Mouse (Mus musculus) forebrain, embryonic 16.5 days (tissue): ENCODE results near the gene Troap. TPM values are rescaled to one million over a fixed set of nuclear protein-coding genes. Genes with fewer than 3 reads are reported as not detected.

Source experiments
- ATAC-seq: fragments of 200-750 bp; cut with Nextera tagmentation; 2 replicates; pipeline ENCODE4 v1.8.0; 2017; ENCODE audit warnings: mild to moderate bottlenecking, moderate library complexity
- H3K27ac ChIP-seq: fragments of 300-500 bp; sonication (generic); 2 replicates; pipeline ENCODE4 v1.5.1; 2014; ENCODE audit warnings: low read length, control low read depth
- H3K27me3 ChIP-seq: fragments of 300-500 bp; sonication (generic); replicated peaks from 2 replicates; pipeline ENCODE4 v1.6.1; 2014; ENCODE audit warnings: low read length; ENCODE audit not compliant: control insufficient read depth, insufficient read depth
- H3K36me3 ChIP-seq: fragments of 300-500 bp; sonication (generic); 2 replicates; pipeline ENCODE4 v1.6.1; 2014; ENCODE audit not compliant: control insufficient read depth, insufficient read depth
- H3K4me1 ChIP-seq: fragments of 300-500 bp; sonication (generic); replicated peaks from 2 replicates; pipeline ENCODE4 v1.6.1; 2014; ENCODE audit warnings: low read length; ENCODE audit not compliant: control insufficient read depth, insufficient read depth
- H3K4me2 ChIP-seq: fragments of 300-500 bp; sonication (generic); 2 replicates; pipeline ENCODE4 v1.6.1; 2014; ENCODE audit warnings: mild to moderate bottlenecking, low read length, control low read depth
- H3K4me3 ChIP-seq: fragments of 300-500 bp; sonication (generic); replicated peaks from 2 replicates; pipeline ENCODE4 v1.5.1; 2014; ENCODE audit warnings: mild to moderate bottlenecking, low read length, control low read depth
- H3K9ac ChIP-seq: fragments of 300-500 bp; sonication (generic); replicated peaks from 2 replicates; pipeline ENCODE4 v1.6.1; 2014; ENCODE audit warnings: low read depth, low read length, control low read depth
- H3K9me3 ChIP-seq: fragments of 300-500 bp; sonication (generic); 2 replicates; pipeline ENCODE4 v1.6.1; 2016; ENCODE audit warnings: low read length; ENCODE audit not compliant: control insufficient read depth
- WGBS: fragments of 180-500 bp; shearing (Covaris S2); extraction: QIAGEN DNeasy Blood & Tissue Kit; methylation state at CpG from one replicate; pipeline ENCODE4 v1.1.7; 2014; 5-methylcytosine and 5-hydroxymethylcytosine counted together
- polyA plus RNA-seq: library from polyadenylated mRNA; unstranded; fragments of >200 nt; fragmentation: Nextera tagmentation; extraction: Ambion mirVana; gene quantifications from 2 replicates; pipeline ENCODE4 v1.2.1, GENCODE M21; 2015

The Troap gene
- polyA plus RNA-seq, 1 experiment from 2014 or later, result 15.9 TPM

- H3K4me1 ChIP-seq, result peaks cover 34% of the 10 kb centered on the region
- H3K36me3 ChIP-seq, result no peaks in the 10 kb centered on the region
- H3K27me3 ChIP-seq, result peaks cover 23% of the 10 kb centered on the region
- H3K27ac ChIP-seq, result no peak overlapping the region
- no peaks in the 10 kb centered on the region for H3K9me3 ChIP-seq
- no peak overlapping the region for H3K9ac ChIP-seq
- 46% methylated on average over 3 of the region's 3 CpGs for WGBS
- H3K4me2 ChIP-seq, result no peak overlapping the region
- H3K4me3 ChIP-seq, result no peak overlapping the region
- ATAC-seq, result no peak
Observed at GRCm38 (mm10) chr15:99099984-99100383, 25.6 kb downstream of the Troap start.

DNA sequence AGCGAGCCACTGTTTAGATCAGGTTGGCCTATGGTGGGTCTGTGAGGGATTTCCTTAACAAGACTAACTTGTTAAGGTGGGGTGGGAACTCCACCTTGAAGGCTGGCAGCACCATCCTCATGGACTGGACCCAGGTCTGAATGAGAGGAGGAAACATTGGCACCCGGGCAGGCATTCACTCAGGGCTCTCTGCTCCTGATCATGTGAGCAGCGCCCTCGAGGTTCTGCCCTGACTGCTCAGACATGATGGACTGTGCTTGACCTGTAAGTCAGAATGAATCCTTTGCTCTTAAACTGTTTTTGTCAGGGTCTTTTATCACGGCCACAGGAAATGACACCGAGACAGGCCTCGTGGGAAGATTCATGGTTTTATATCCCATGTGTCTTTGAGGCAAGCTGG is 30.9 kb downstream of the Troap start:
- no peak overlapping the region for H3K4me3 ChIP-seq
- ATAC-seq, result no peak
- WGBS, result 92% methylated on average over 7 of the region's 7 CpGs

DNA sequence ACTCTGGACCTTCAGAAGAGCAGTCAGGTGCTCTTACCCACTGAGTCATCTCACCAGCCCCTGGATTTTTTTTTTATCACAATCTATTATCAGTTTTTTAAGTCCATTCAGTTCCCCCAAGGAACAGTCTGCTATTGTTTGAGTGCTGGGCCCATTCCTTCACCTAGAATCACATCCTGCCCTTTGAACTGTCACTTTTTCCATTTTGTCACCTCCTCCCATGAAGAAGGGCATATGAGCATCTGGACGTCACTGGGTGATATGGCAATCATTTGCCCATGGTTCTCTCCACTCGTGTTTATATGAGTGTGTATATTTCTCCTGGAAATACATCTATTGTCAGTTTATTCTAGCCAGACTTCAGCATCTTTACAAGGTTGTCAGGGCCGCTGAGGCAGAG is 33.5 kb downstream of the Troap start:
- 83% methylated on average over 3 of the region's 3 CpGs for WGBS
- Histone ChIP-seq H3K9ac (no peak overlapping the region), H3K27ac (no peak overlapping the region), H3K36me3 (no peaks in the 10 kb centered on the region), H3K4me2 (no peak overlapping the region), H3K27me3 (no peaks in the 10 kb centered on the region), H3K4me1 (no peaks in the 10 kb centered on the region), H3K4me3 (no peak overlapping the region), H3K9me3 (no peaks in the 10 kb centered on the region)
- ATAC-seq, result no peak

More for the DNA sequence above, 30.9 kb downstream of the Troap start:
- H3K27me3 ChIP-seq, result no peaks in the 10 kb centered on the region
- no peaks in the 10 kb centered on the region for H3K4me1 ChIP-seq
- no peak overlapping the region for H3K9ac ChIP-seq
- no peaks in the 10 kb centered on the region for H3K36me3 ChIP-seq
- no peaks in the 10 kb centered on the region for H3K9me3 ChIP-seq
- H3K27ac ChIP-seq, result no peak overlapping the region
- H3K4me2 ChIP-seq, result no peak overlapping the region

GRCm38 (mm10) chr15:99111139-99111538 is 36.8 kb downstream of the Troap start:
- 95% methylated on average over 3 of the region's 3 CpGs for WGBS
- H3K9me3 ChIP-seq, result no peaks in the 10 kb centered on the region
- H3K27ac ChIP-seq, result no peak overlapping the region
- H3K4me2 ChIP-seq, result no peak overlapping the region
- no peaks in the 10 kb centered on the region for H3K27me3 ChIP-seq
- H3K4me1 ChIP-seq, result no peaks in the 10 kb centered on the region
- no peak overlapping the region for H3K9ac ChIP-seq
- no peak for ATAC-seq
- no peaks in the 10 kb centered on the region for H3K36me3 ChIP-seq
- H3K4me3 ChIP-seq, result no peak overlapping the region

DNA sequence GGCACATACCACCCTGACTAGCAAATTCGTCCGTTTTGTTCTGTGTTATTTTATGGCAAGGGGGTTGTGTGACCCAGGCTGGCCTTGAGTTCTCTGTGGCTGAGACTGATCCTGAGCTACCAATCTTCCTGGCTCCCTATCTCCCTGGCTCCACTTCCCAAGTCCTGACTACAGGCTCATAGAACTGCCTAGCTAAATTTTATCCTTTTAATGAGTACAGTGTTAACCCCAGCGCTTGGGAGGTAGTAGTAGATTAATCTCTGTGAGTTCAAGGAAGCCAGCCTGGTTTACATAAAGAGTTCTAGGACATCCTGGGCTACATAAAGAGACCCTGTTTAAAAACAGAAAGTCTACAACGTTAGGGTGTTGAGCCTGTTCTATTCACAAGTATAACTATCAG is 37.4 kb downstream of the Troap start:
- Histone ChIP-seq H3K4me3 (no peak overlapping the region), H3K27me3 (no peaks in the 10 kb centered on the region), H3K4me2 (no peak overlapping the region), H3K27ac (no peak overlapping the region), H3K9me3 (no peaks in the 10 kb centered on the region), H3K9ac (no peak overlapping the region), H3K4me1 (no peaks in the 10 kb centered on the region), H3K36me3 (no peaks in the 10 kb centered on the region)
- WGBS, result 77% methylated on average over 4 of the region's 4 CpGs
- ATAC-seq, result no peak

- H3K4me3 ChIP-seq, result no peak overlapping the region
- H3K27me3 ChIP-seq, result no peaks in the 10 kb centered on the region
- no peak for ATAC-seq
- H3K4me2 ChIP-seq, result no peak overlapping the region
- H3K9ac ChIP-seq, result no peak overlapping the region
- WGBS, result 70% methylated on average over 11 of the region's 11 CpGs
- H3K27ac ChIP-seq, result no peak overlapping the region
- H3K4me1 ChIP-seq, result no peaks in the 10 kb centered on the region
- no peaks in the 10 kb centered on the region for H3K9me3 ChIP-seq
- no peaks in the 10 kb centered on the region for H3K36me3 ChIP-seq
Observed at GRCm38 (mm10) chr15:99112843-99113395, 38.5 kb downstream of the Troap start.

- Histone ChIP-seq H3K27me3 (no peaks in the 10 kb centered on the region), H3K9me3 (no peaks in the 10 kb centered on the region), H3K4me2 (no peak overlapping the region), H3K4me3 (no peak overlapping the region), H3K27ac (no peak overlapping the region), H3K4me1 (no peaks in the 10 kb centered on the region), H3K9ac (no peak overlapping the region), H3K36me3 (no peaks in the 10 kb centered on the region)
- WGBS, result 5% methylated on average over 9 of the region's 9 CpGs
- ATAC-seq, result no peak
Observed at GRCm38 (mm10) chr15:99113396-99113975, 39.1 kb downstream of the Troap start.

DNA sequence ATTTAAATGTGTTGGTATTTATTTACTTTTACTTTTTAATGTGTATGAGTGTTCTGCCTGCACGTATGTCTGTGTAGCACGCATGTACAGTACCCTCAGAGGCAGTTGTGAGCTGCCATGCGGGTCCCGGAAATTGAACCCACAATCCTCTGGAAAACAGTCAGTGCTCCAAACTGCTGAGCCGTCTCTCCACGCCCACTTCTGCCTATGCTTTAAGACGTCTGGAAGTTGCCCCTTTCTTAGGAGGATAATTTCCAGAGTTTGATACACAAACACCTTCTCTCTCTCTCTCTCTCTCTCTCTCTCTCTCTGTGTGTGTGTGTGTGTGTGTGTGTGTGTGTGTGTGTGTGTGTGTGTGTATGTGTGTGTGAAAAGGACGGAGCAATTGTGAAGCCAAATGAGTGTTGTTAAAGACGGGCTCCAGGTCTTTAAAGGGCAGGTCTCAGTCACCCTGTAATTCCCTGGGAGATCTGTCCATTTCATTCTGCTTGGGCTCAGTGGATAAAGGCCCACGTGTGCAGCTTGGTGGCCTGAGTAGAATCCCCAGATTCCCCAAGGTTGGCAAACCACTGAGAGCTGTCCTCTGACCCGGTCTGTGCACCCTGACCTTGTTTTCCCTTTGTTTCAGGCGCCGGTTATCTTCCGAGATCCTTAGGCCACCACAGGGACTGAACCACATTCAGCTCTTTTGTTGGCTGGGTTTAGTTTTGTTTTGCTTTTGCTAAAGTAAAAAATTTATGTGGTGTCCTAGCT is 40.1 kb downstream of the Troap start:
- no peaks in the 10 kb centered on the region for H3K4me1 ChIP-seq
- no peak overlapping the region for H3K4me3 ChIP-seq
- no peak overlapping the region for H3K4me2 ChIP-seq
- no peaks in the 10 kb centered on the region for H3K36me3 ChIP-seq
- no peaks in the 10 kb centered on the region for H3K9me3 ChIP-seq
- no peak overlapping the region for H3K27ac ChIP-seq
- no peak overlapping the region for H3K9ac ChIP-seq
- 53% methylated on average over 14 of the region's 14 CpGs for WGBS
- ATAC-seq, result no peak
- H3K27me3 ChIP-seq, result no peaks in the 10 kb centered on the region

DNA sequence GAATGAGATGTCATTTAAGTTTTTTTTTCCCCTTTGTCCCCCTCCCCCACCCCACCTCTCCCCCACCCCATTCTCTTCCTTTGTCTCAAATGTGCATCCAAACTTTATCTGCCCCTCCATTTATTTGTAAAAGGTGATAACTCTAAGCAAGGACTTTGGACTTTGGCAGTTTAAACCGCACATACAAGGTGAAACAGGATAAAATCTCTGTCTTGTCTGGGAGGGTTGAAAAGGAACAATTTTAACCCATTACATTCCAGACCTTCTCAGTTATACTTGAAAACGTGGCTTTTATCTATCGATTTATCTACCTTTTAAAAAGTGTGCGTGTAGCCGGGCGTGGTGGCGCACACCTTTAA is 40.7 kb downstream of the Troap start:
- no peak overlapping the region for H3K4me2 ChIP-seq
- H3K36me3 ChIP-seq, result no peaks in the 10 kb centered on the region
- no peaks in the 10 kb centered on the region for H3K9me3 ChIP-seq
- no peaks in the 10 kb centered on the region for H3K4me1 ChIP-seq
- ATAC-seq, result no peak
- H3K9ac ChIP-seq, result no peak overlapping the region
- WGBS, result 86% methylated on average over 7 of the region's 7 CpGs
- H3K4me3 ChIP-seq, result no peak overlapping the region
- H3K27me3 ChIP-seq, result no peaks in the 10 kb centered on the region
- H3K27ac ChIP-seq, result no peak overlapping the region
